Mouse (Mus musculus) B cell, adult 2 months (primary cell): ENCODE data around the gene Gnao1.

Source experiments
- DNase-seq, 2 experiments: peaks; one replicate each; pipeline ENCODE4 v3.0.0; 2022

Gene Gnao1

GRCm38 (mm10) chr8:93845186-93845585, 35.4 kb downstream of the Gnao1 start:
- DNase-seq: no peak

GRCm38 (mm10) chr8:93852087-93852645, 42.4 kb downstream of the Gnao1 start:
- DNase-seq: no peak

GRCm38 (mm10) chr8:93852851-93853461, 43.2 kb downstream of the Gnao1 start:
- DNase-seq: no peak

- no peak for DNase-seq
Observed at GRCm38 (mm10) chr8:93854676-93855075, 44.9 kb downstream of the Gnao1 start.

- no peak for DNase-seq
Observed at GRCm38 (mm10) chr8:93855272-93855671, 45.5 kb downstream of the Gnao1 start.

- no peak for DNase-seq
Observed at GRCm38 (mm10) chr8:93857144-93857543, 47.4 kb downstream of the Gnao1 start.

- DNase-seq: no peak
Observed at GRCm38 (mm10) chr8:93858286-93858685, 48.5 kb downstream of the Gnao1 start.

- DNase-seq: no peak
Observed at GRCm38 (mm10) chr8:93860020-93860419, 50.3 kb downstream of the Gnao1 start.

- no peak for DNase-seq
Observed at GRCm38 (mm10) chr8:93864064-93864463, 54.3 kb downstream of the Gnao1 start.

- DNase-seq: no peak
Observed at GRCm38 (mm10) chr8:93866271-93866670, 56.5 kb downstream of the Gnao1 start.

- no peak for DNase-seq
Observed at GRCm38 (mm10) chr8:93868486-93869221, 58.9 kb downstream of the Gnao1 start.

GRCm38 (mm10) chr8:93871275-93871674, 61.5 kb downstream of the Gnao1 start:
- no peak for DNase-seq

GRCm38 (mm10) chr8:93878396-93878795, 68.6 kb downstream of the Gnao1 start:
- DNase-seq: no peak

GRCm38 (mm10) chr8:93879966-93880365, 70.2 kb downstream of the Gnao1 start:
- no peak for DNase-seq

- DNase-seq: no peak
Observed at GRCm38 (mm10) chr8:93881381-93881780, 71.6 kb downstream of the Gnao1 start.

GRCm38 (mm10) chr8:93883241-93883640, 73.5 kb downstream of the Gnao1 start:
- DNase-seq: no peak

GRCm38 (mm10) chr8:93883771-93884170, 74.0 kb downstream of the Gnao1 start:
- no peak for DNase-seq

GRCm38 (mm10) chr8:93884316-93884715, 74.5 kb downstream of the Gnao1 start:
- no peak for DNase-seq

GRCm38 (mm10) chr8:93886181-93886580, 76.4 kb downstream of the Gnao1 start:
- DNase-seq: no peak

- DNase-seq: no peak
Observed at GRCm38 (mm10) chr8:93888150-93888676, 78.4 kb downstream of the Gnao1 start.

GRCm38 (mm10) chr8:93888702-93889480, 79.1 kb downstream of the Gnao1 start:
- DNase-seq: no peak

GRCm38 (mm10) chr8:93893556-93893955, 83.8 kb downstream of the Gnao1 start:
- no peak for DNase-seq

GRCm38 (mm10) chr8:93896841-93897551, 87.2 kb downstream of the Gnao1 start:
- no peak for DNase-seq
